13 mouse cellular contexts compared by ENCODE assay signal in genomic region chr16:9439300-9439856, GRCm38 (mm10).
"Had no signal": no experiment of that assay in that cellular context is flagged by ENCODE, and none has a peak within 500 bp of the region (broad histone marks: within the 10 kb centered on the region; RNA-seq: fewer than 3 reads in every experiment).

No protein-coding gene starts in this region.

- H3K9me3 ChIP-seq: kidney, embryonic 15.5 days; limb, embryonic 13.5 days had no signal

- DNase-seq: kidney, adult 2 months; kidney, postnatal 25 days; layer of hippocampus, adult 9-11 months; lung, adult 18-20 months; retina, postnatal 1 day; right cerebral cortex, postnatal 4 days; spleen, adult 18-20 months; thymus, adult 18-20 months; thymus, postnatal 14 days had no signal

- H3K4me3 ChIP-seq: kidney, embryonic 15.5 days; limb, embryonic 13.5 days had no signal

- H3K36me3 ChIP-seq: kidney, embryonic 15.5 days; limb, embryonic 13.5 days had no signal

- H3K27me3 ChIP-seq: kidney, embryonic 15.5 days; limb, embryonic 13.5 days had no signal

- H3K27ac ChIP-seq: kidney, embryonic 15.5 days; limb, embryonic 13.5 days; liver, embryonic 14.5 days had no signal

- H3K4me1 ChIP-seq: kidney, embryonic 15.5 days; limb, embryonic 13.5 days had no signal

- H3K4me2 ChIP-seq: kidney, embryonic 15.5 days; limb, embryonic 13.5 days had no signal

- ATAC-seq: intestine, embryonic 16.5 days had no signal

- H3K9ac ChIP-seq: kidney, embryonic 15.5 days; limb, embryonic 13.5 days; liver, embryonic 14.5 days had no signal
